In genomic region chr4:82643022-82643733, GRCm38 (mm10) we compare ENCODE assay signal across 8 mouse cellular contexts.
DNase-seq lines count a peak whose midpoint lies in the region; ATAC-seq and TF ChIP-seq lines count a peak whose summit lies in the region.

No protein-coding gene starts in this region.

- peak; percentile 62 for ATAC-seq in heart, postnatal 0 days (ENCODE audit: insufficient read depth, low read depth)
- ATAC-seq in hindbrain, embryonic 12.5 days (ENCODE audit: low FRiP score) = peak; percentile 83
- peak; percentile 67 for ATAC-seq in lung, embryonic 16.5 days (ENCODE audit: low read depth)

- H3K36me3 ChIP-seq in heart, postnatal 0 days (replicated peaks; ENCODE audit: control insufficient read depth, insufficient read depth, low read length) = no peaks in the 10 kb centered on the region
- no peaks in the 10 kb centered on the region for H3K36me3 ChIP-seq in MEL (ENCODE audit: control insufficient read depth in 1 of 2, insufficient read depth in 2 of 2, low read length in 2 of 2)
- no peaks in the 10 kb centered on the region for H3K36me3 ChIP-seq in hindbrain, embryonic 12.5 days
- H3K36me3 ChIP-seq in lung, embryonic 16.5 days (ENCODE audit: control insufficient read depth, insufficient read depth, low read length) = no peaks in the 10 kb centered on the region

- TF ChIP-seq CTCF in heart, postnatal 0 days (IDR thresholded peaks at IDR 0.05; ENCODE audit: low read depth) = peak; percentile 87
- peak in 2 of 3 experiments; percentile 16 to 18; a peak in 3 of 6 replicates for TF ChIP-seq CTCF in MEL (IDR thresholded peaks at IDR 0.05 in 2 of 3, conservative IDR thresholded peaks at IDR 0.05 in 1 of 3; ENCODE audit: control insufficient read depth in 1 of 3, insufficient read depth in 1 of 3, low read depth in 2 of 3, low read length in 3 of 3, poor library complexity in 1 of 3, severe bottlenecking in 1 of 3)

- H3K4me3 ChIP-seq in heart, postnatal 0 days (ENCODE audit: low read depth, low read length) = no peak overlapping the region
- no peak overlapping the region for H3K4me3 ChIP-seq in MEL (ENCODE audit: control insufficient read depth in 1 of 2, insufficient read depth in 1 of 2, low read depth in 2 of 2, low read length in 2 of 2)
- no peak overlapping the region for H3K4me3 ChIP-seq in hindbrain, embryonic 12.5 days
- H3K4me3 ChIP-seq in lung, embryonic 16.5 days (ENCODE audit: low read length) = no peak overlapping the region

- no peak overlapping the region for H3K27ac ChIP-seq in heart, postnatal 0 days (ENCODE audit: low read depth)
- H3K27ac ChIP-seq in MEL (ENCODE audit: control insufficient read depth, low read depth, low read length) = no peak overlapping the region
- H3K27ac ChIP-seq in hindbrain, embryonic 12.5 days = peak overlapping the region; percentile 25; the same call in 1 of the 2 replicates
- H3K27ac ChIP-seq in lung, embryonic 16.5 days (ENCODE audit: low read length) = no peak overlapping the region

- no peak; the same call in 1 of the 2 replicates for TF ChIP-seq RAD21 in MEL (IDR thresholded peaks at IDR 0.05; ENCODE audit: low read depth, low read length)

- no peak for TF ChIP-seq EP300 in heart, postnatal 0 days (IDR thresholded peaks at IDR 0.05; ENCODE audit: low read depth)
- no peak for TF ChIP-seq EP300 in MEL (IDR thresholded peaks at IDR 0.05; ENCODE audit: low read depth in 1 of 2, low read length in 2 of 2)

- no peaks in the 10 kb centered on the region for H3K27me3 ChIP-seq in heart, postnatal 0 days (ENCODE audit: control insufficient read depth, insufficient read depth, low read length)
- H3K27me3 ChIP-seq in MEL (ENCODE audit: control insufficient read depth in 1 of 2, insufficient read depth in 2 of 2, low read length in 2 of 2) = no peaks in the 10 kb centered on the region
- H3K27me3 ChIP-seq in hindbrain, embryonic 12.5 days = no peaks in the 10 kb centered on the region
- H3K27me3 ChIP-seq in lung, embryonic 16.5 days (ENCODE audit: control insufficient read depth, insufficient read depth, low read depth, low read length) = no peaks in the 10 kb centered on the region

- no peak overlapping the region for H3K4me2 ChIP-seq in heart, postnatal 0 days (ENCODE audit: low read depth, low read length)
- H3K4me2 ChIP-seq in hindbrain, embryonic 12.5 days (replicated peaks) = no peak overlapping the region
- H3K4me2 ChIP-seq in lung, embryonic 16.5 days (ENCODE audit: low read depth, low read length) = no peak overlapping the region

- no peak overlapping the region for H3K9ac ChIP-seq in heart, postnatal 0 days (replicated peaks; ENCODE audit: low read depth, low read length)
- no peak overlapping the region for H3K9ac ChIP-seq in MEL (ENCODE audit: control insufficient read depth, low read depth, low read length, poor library complexity, severe bottlenecking)
- H3K9ac ChIP-seq in hindbrain, embryonic 12.5 days = no peak overlapping the region
- H3K9ac ChIP-seq in lung, embryonic 16.5 days (ENCODE audit: low read length) = no peak overlapping the region

- H3K9me3 ChIP-seq in heart, postnatal 0 days (replicated peaks; ENCODE audit: control insufficient read depth, low read length) = no peaks in the 10 kb centered on the region
- no peaks in the 10 kb centered on the region for H3K9me3 ChIP-seq in MEL (replicated peaks; ENCODE audit: insufficient read depth, low read length)
- H3K9me3 ChIP-seq in hindbrain, embryonic 12.5 days (replicated peaks) = no peaks in the 10 kb centered on the region
- H3K9me3 ChIP-seq in lung, embryonic 16.5 days (ENCODE audit: control insufficient read depth, low read length) = no peaks in the 10 kb centered on the region

- no peak for TF ChIP-seq POLR2A in MEL (IDR thresholded peaks at IDR 0.05; ENCODE audit: control insufficient read depth in 1 of 2, insufficient read depth in 1 of 2, low read depth in 1 of 2, low read length in 2 of 2, poor library complexity in 1 of 2)

- H3K4me1 ChIP-seq in heart, postnatal 0 days (ENCODE audit: control insufficient read depth, insufficient read depth) = 0 out of 2 replicates have a peak, but pooled peaks cover 3% of the 10 kb centered on the region
- H3K4me1 ChIP-seq in MEL (ENCODE audit: control insufficient read depth in 1 of 2, insufficient read depth in 2 of 2, low read length in 2 of 2) = no peaks in the 10 kb centered on the region
- H3K4me1 ChIP-seq in hindbrain, embryonic 12.5 days = peaks cover 9% of the 10 kb centered on the region; the same call in 1 of the 2 replicates
- H3K4me1 ChIP-seq in lung, embryonic 16.5 days (replicated peaks; ENCODE audit: control insufficient read depth, insufficient read depth, low read length) = no peaks in the 10 kb centered on the region

- 44% methylated on average over 6 of the region's 6 CpGs for WGBS in heart, postnatal 0 days
- WGBS in hindbrain, embryonic 12.5 days = 60% methylated on average over 6 of the region's 6 CpGs
- 43% methylated on average over 6 of the region's 6 CpGs for WGBS in lung, embryonic 16.5 days

- no peaks in the 10 kb centered on the region for H3K79me2 ChIP-seq in MEL (ENCODE audit: control insufficient read depth, insufficient read depth, low read length, poor library complexity)

- peak; percentile 36 for DNase-seq in heart, postnatal 0 days (ENCODE audit: low spot score)
- DNase-seq in heart, adult 9 months (ENCODE audit: low spot score in 2 of 2) = no peak
- no peak for DNase-seq in MEL (ENCODE audit: low read depth, low spot score)
- peak; percentile 79 for DNase-seq in embryo, embryonic 10.5 days (ENCODE audit: low spot score)
- DNase-seq in right cerebral cortex, adult 2 months (ENCODE audit: low spot score in 2 of 2) = peak; percentile 40 to 47
- DNase-seq in spleen, adult 12 weeks (ENCODE audit: low spot score) = no peak

TF ChIP-seq in MEL, 35 proteins besides CTCF, POLR2A, EP300 and RAD21:
- TF ChIP-seq ZC3H11A (IDR thresholded peaks at IDR 0.05; ENCODE audit: low read depth, low read length) = no peak
- peak; percentile 26; the same call in 1 of the 2 replicates for TF ChIP-seq SMC3 (IDR thresholded peaks at IDR 0.05; ENCODE audit: low read depth, low read length)
- TF ChIP-seq ZNF384 (IDR thresholded peaks at IDR 0.05; ENCODE audit: low read depth, low read length) = no peak

Comparison
In these comparisons a context has a peak if more than half of its experiments do, and no peak if none do; other contexts are left out.
1. DNase-seq: peak in heart, postnatal 0 days (single experiment), embryo, embryonic 10.5 days (single experiment) and right cerebral cortex, adult 2 months (2 of 2); none in heart, adult 9 months (0 of 2), MEL (single experiment) and spleen, adult 12 weeks (single experiment).
2. Peak in every context shown above with its lines, with median percentiles within 50 percentile points of each other: ATAC-seq.